Mouse (Mus musculus) right cerebral cortex, adult 2 months (tissue): ENCODE data around the gene Morc3.

Source experiments
- DNase-seq, 2 experiments: peaks; one replicate each; pipeline ENCODE4 v3.0.0; 2021 to 2022; ENCODE audit warnings: low spot score in 2 of 2

Morc3 gene

GRCm38 (mm10) chr16:93831627-93832395 lies at the start of gene Morc3:
Gene Morc3 (plus strand): TSS chr16:93832121.
- peak; percentile 99 to 100 for DNase-seq

- no peak for DNase-seq
Measured at GRCm38 (mm10) chr16:93784175-93784574, 47.7 kb upstream of the Morc3 start.

GRCm38 (mm10) chr16:93785805-93786204 lies 46.1 kb upstream of the Morc3 start:
- DNase-seq, result peak; percentile 66 to 72

- no peak for DNase-seq
Measured at GRCm38 (mm10) chr16:93788388-93788787, 43.5 kb upstream of the Morc3 start.

- no peak for DNase-seq
Measured at GRCm38 (mm10) chr16:93788881-93789280, 43.0 kb upstream of the Morc3 start.

- DNase-seq, result no peak
Measured at GRCm38 (mm10) chr16:93789971-93790755, 41.8 kb upstream of the Morc3 start.

GRCm38 (mm10) chr16:93792981-93793630 lies 38.8 kb upstream of the Morc3 start:
- DNase-seq, result no peak

GRCm38 (mm10) chr16:93794845-93795244 lies 37.1 kb upstream of the Morc3 start:
- DNase-seq, result no peak

GRCm38 (mm10) chr16:93795391-93795790 lies 36.5 kb upstream of the Morc3 start:
- no peak for DNase-seq

- DNase-seq, result peak; percentile 18 to 28
Measured at GRCm38 (mm10) chr16:93797021-93797840, 34.7 kb upstream of the Morc3 start.

GRCm38 (mm10) chr16:93797841-93798492 lies 34.0 kb upstream of the Morc3 start:
- peak; percentile 43 to 56 for DNase-seq

- DNase-seq, result no peak
Measured at GRCm38 (mm10) chr16:93798623-93799022, 33.3 kb upstream of the Morc3 start.

GRCm38 (mm10) chr16:93799071-93799470 lies 32.9 kb upstream of the Morc3 start:
- DNase-seq, result no peak

- DNase-seq, result no peak
Measured at GRCm38 (mm10) chr16:93799936-93800335, 32.0 kb upstream of the Morc3 start.

- DNase-seq, result no peak
Measured at GRCm38 (mm10) chr16:93807167-93807566, 24.8 kb upstream of the Morc3 start.

- peak in 1 of 2 experiments; percentile 22 for DNase-seq
Measured at GRCm38 (mm10) chr16:93807961-93808554, 23.9 kb upstream of the Morc3 start.

GRCm38 (mm10) chr16:93815856-93816736 lies 15.8 kb upstream of the Morc3 start:
- peak in 1 of 2 experiments; percentile 42 for DNase-seq

GRCm38 (mm10) chr16:93816861-93817260 lies 15.1 kb upstream of the Morc3 start:
- DNase-seq, result no peak

- no peak for DNase-seq
Measured at GRCm38 (mm10) chr16:93817371-93817770, 14.6 kb upstream of the Morc3 start.
